Mouse (Mus musculus): ENCODE results near the gene Klhl26. TPM values are rescaled to one million over a fixed set of nuclear protein-coding genes. Genes with fewer than 3 reads are reported as not detected.

Klhl26 gene
- polyA plus RNA-seq (2012; rRNA removed), result 20.8 and 22.8 TPM in 2 replicates

DNA sequence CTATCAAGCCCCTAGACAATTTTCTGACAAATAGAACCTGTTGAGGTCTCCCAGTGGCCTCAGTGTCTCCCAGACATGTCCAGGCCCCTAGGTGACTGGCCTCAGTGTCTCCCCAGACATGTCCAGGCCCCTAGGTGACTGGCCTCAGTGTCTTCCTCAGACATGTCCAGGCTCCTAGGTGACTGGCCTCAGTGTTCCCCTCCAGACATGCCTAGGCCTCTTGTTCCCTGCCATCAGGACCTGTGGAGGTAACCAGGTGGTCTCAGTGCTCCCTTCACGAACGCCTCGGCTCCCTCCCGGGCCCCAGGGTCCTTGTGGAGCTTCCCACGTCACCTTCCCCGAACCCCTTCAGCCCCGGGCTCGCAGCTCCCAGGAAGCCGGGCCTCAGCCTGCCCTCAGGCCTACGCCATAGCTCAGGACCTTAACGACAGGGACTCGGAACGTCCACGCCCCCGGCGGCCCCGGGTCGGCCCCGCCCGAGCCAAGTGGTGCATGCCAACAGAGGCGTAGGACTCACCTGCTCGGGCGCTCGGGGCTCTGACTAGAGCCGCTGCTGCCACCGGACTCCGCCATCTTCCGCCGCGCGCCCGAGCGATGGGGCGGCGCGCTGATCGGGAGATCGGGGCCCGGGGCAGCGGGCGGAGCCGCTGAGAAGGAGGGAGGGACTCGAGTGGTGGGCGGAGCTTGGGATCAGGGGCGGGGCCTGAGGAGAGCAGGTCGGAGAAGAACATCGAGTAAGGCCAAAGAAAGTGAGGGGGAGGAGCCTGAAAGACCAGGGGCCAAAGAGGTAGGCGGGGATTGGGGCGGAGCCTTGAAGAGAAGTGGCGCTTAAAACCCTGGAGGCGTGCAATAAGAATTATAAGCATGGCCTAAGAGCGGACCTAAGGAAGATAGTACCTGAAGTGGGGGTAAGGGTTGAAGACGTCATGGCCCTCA lies at the start of gene Klhl26:
TSS of gene Klhl26 (minus strand) at position 636 of the 936 bp plus-strand sequence.

DNA sequence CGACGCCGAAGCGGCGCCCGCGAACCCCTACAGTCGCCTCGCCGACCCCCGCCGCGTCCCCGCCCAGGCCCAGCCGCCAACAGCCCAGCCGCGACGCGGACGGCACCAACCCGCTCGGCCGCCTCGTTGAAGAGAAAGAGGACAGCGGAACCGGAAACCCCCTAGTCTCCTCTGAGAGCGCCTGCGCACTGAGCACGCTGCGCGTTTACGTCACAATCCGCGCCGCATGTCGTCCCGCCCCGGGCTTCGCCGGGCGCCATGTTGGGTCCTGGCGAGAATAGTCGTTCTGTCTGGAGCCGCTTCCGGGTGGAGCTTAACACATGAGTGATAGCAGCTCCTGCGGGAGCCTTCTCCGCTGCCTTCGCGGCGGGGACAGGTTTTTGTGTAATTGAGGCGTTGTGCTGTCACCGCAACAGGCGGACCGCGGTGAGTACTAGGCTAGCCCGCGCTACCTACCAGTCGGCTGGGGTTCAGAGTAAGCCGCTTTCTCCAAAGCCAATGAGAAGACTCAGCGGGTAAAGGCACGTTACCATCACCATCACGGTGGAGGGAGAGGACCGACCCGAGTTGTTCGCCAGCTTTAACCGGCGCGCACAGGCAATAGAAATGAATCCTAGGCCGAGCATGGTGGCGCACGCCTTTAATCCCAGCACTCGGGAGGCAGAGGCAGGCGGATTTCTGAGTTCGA lies 33.6 kb upstream of the Klhl26 start, which contains the start of gene Uba52:
TSS of gene Uba52 (minus strand) at position 574 of the 688 bp plus-strand sequence.

DNA sequence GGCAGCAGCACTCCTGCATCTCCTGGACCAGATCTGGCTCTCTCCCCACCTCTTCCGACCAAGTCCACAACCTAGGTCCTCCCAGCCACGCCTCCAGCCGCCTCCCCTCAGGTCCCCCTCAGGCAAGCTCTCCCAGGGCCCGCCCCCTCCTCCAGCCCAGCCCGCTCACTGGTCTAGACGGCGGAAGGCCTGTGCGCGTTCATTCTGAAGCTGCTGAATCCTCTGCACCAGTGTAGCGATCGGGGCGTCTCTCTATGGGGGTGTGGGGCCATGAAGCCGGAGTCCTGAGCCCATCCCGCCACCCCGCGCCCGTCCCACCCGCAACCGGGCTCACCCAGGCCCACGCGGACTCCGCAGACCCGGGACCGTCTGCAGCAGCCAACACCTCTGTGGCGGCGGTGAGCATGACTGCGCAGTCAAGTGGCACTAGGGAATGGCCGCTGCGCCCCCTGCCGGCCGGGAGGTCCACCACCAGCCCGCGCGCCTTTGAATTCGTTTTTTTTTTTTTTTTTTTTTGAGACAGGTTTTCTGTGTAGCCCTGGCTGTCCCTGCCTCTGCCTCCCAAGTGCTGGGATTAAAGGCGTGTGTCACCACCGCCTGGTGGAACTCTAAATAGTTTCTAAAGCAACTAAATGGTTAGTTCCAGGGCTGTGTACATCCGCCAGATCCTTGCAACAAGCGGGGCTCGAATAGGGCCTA lies 29.7 kb upstream of the Klhl26 start, which contains the start of gene Rex1bd:
TSS of gene Rex1bd (minus strand) at position 425 of the 699 bp plus-strand sequence.

DNA sequence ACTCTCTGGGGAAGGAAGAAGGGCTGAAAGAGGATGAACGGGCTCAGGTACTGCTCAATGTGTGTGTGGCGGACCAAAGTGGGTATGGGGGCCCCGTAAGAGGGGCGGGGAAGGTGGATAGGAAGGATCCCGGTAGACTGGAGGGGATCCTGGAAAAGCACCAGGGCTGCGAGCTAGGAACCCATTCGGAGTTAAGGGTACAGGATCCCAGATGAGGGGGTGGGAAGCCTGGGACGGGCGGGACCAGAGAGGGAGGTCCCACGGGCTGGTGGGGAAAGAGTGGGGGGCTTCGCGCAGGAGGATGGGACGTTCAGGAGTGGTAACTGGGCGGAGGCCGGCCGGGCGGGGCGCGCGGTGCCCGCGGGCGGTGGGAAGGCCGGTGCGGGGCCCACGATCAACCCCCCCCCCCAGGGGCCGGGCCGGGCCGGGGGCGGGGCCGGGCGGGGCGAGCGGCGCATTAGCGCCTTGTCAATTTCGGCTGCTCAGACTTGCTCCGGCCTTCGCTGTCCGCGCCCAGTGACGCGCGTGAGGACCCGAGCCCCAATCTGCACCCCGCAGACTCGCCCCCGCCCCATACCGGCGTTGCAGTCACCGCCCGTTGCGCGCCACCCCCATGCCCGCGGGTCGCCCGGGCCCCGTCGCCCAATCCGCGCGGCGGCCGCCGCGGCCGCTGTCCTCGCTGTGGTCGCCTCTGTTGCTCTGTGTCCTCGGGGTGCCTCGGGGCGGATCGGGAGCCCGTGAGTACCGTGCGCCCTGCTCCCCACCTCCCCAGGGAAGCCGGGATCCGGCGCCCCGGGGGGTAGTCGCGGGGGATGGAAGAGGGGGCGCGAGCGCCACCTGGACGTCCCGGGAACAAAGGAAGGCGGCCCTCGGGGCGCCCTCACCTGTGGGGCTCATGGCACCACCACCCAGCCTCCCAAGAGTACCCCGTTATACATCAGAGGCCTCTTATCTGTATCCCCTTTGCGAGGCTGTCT lies 16.2 kb upstream of the Klhl26 start, which contains the start of gene Crlf1:
TSS of gene Crlf1 (plus strand) at position 495 of the 977 bp plus-strand sequence.

DNA sequence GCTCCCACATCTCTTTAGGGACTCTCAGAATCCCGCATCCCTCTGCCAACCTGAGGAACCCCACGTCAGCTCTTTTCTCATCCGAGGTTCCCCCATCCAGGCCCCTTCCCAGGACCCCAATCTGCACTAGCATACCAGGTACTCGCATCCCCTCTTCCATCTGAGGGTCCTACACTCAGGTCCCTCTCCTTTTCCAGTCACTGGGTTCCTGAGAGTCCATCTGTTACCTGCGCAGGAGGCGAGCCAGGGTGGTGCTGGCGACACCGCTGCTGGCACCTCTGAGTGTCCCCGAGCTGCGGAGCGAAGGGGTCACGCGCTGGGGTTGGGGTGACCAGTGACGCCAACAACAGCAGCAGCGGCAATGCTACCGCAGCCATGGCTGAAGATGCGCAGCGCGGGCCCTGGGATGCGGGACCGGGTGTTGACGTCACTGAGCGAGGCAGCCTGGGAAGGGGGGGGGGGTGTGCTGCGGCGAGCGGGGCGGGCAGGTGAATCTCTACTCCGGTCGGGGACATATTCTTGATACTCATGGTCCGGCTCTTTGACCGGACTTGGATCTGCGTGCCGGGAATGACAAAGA lies 10.3 kb upstream of the Klhl26 start, which contains the start of gene Tmem59l:
TSS of gene Tmem59l (minus strand) at position 418 of the 580 bp plus-strand sequence.

DNA sequence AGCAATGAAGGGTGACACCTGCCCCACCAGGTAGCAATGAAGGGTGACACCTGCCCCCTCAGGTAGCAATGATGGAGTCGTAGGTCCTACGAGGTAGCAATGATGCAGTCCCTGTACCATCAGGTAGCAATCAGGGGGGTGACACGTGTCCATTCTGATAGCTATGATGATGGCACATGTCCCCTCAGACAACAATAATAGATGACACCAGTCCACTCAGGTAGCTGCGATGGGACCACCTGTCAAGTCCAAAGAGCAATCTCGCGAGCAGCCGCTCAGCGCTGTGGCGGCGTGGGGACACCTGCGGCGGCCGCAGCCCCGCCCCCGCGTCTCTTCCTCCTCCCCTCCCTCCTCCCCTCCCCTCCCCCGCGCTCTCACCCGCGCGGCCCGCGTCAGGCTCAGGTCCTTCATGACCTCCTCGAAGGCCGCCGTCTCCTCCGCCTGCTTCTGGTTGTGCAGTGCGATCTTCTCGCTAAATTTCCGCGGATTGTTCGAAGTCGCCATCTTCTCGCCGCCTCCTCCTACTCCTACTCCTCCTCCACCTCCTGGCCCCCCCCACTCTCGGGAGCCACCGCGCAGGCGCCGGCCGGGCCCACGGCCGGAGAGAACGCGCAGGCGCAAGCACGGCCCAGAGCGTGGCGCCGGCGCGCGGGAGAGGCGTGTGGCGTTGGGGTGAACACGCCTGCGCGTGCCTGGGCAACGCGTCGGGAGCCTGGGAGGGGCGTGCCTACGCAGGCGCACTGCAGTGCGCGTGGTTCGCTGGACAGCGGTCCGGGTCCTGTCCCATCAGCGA lies 37.5 kb downstream of the Klhl26 start, which contains the start of gene Crtc1:
TSS of gene Crtc1 (minus strand) at position 525 of the 793 bp plus-strand sequence.

Other genes starting within 250 kb of the Klhl26 start
- gene Sugp2, start 242.7 kb downstream of the Klhl26 start, polyA plus RNA-seq (2012; rRNA removed), result 11.0 and 11.3 TPM in 2 replicates
- gene Armc6, start 242.5 kb downstream of the Klhl26 start, polyA plus RNA-seq (2012; rRNA removed), result 11.8 and 15.5 TPM in 2 replicates
- gene Homer3, start 194.1 kb downstream of the Klhl26 start, polyA plus RNA-seq (2012; rRNA removed), result 16.3 and 20.1 TPM in 2 replicates
- 27.2 and 35.4 TPM in 2 replicates for gene Ddx49, start 174.5 kb downstream of the Klhl26 start, polyA plus RNA-seq (2012; rRNA removed)
- gene Cope, start 174.4 kb downstream of the Klhl26 start, polyA plus RNA-seq (2012; rRNA removed), result 316 and 417 TPM in 2 replicates
- gene Cers1, start 161.2 kb downstream of the Klhl26 start, polyA plus RNA-seq (2012; rRNA removed), result 0.60 and 0.78 TPM in 2 replicates
- 2.0 and 2.2 TPM in 2 replicates for gene Gdf1, start 147.2 kb downstream of the Klhl26 start, polyA plus RNA-seq (2012; rRNA removed)
- gene Upf1, start 123.7 kb downstream of the Klhl26 start, polyA plus RNA-seq (2012; rRNA removed), result 19.1 and 21.6 TPM in 2 replicates
- gene Comp, start 103.4 kb downstream of the Klhl26 start, polyA plus RNA-seq (2012; rRNA removed), result 0.14 and 0.28 TPM in 2 replicates
- 9.5 and 10.2 TPM in 2 replicates for gene Crtc1, start 37.4 kb downstream of the Klhl26 start, polyA plus RNA-seq (2012; rRNA removed)
- 1.1 and 2.1 TPM in 2 replicates for gene Tmem59l, start 10.4 kb upstream of the Klhl26 start, polyA plus RNA-seq (2012; rRNA removed)
- gene Crlf1, start 16.2 kb upstream of the Klhl26 start, polyA plus RNA-seq (2012; rRNA removed), result 3.8 and 8.9 TPM in 2 replicates
- 97.6 and 155 TPM in 2 replicates for gene Rex1bd, start 29.8 kb upstream of the Klhl26 start, polyA plus RNA-seq (2012; rRNA removed)
- 632 and 635 TPM in 2 replicates for gene Uba52, start 33.8 kb upstream of the Klhl26 start, polyA plus RNA-seq (2012; rRNA removed)
- 182 and 242 TPM in 2 replicates for gene Fkbp8, start 50.8 kb upstream of the Klhl26 start, polyA plus RNA-seq (2012; rRNA removed)
- gene Kxd1, start 51.0 kb upstream of the Klhl26 start, polyA plus RNA-seq (2012; rRNA removed), result 39.8 and 46.2 TPM in 2 replicates
- 18.0 and 18.3 TPM in 2 replicates for gene Ell, start 62.5 kb upstream of the Klhl26 start, polyA plus RNA-seq (2012; rRNA removed)
- gene Isyna1, start 117.4 kb upstream of the Klhl26 start, polyA plus RNA-seq (2012; rRNA removed), result 48.7 and 85.8 TPM in 2 replicates
- 157 and 297 TPM in 2 replicates for gene Ssbp4, start 131.9 kb upstream of the Klhl26 start, polyA plus RNA-seq (2012; rRNA removed)
- 2.1 and 5.5 TPM in 2 replicates for gene Lrrc25, start 139.2 kb upstream of the Klhl26 start, polyA plus RNA-seq (2012; rRNA removed)
- 1.5 and 4.3 TPM in 2 replicates for gene Gdf15, start 155.5 kb upstream of the Klhl26 start, polyA plus RNA-seq (2012; rRNA removed)
- 6.0 and 8.1 TPM in 2 replicates for gene Pgpep1, start 183.4 kb upstream of the Klhl26 start, polyA plus RNA-seq (2012; rRNA removed)
- 43.4 and 55.5 TPM in 2 replicates for gene Lsm4, start 196.3 kb upstream of the Klhl26 start, polyA plus RNA-seq (2012; rRNA removed)
- 305 and 826 TPM in 2 replicates for gene Jund, start 222.0 kb upstream of the Klhl26 start, polyA plus RNA-seq (2012; rRNA removed)
- 0.01 and 0.06 TPM in 2 replicates for gene Iqcn, start 226.5 kb upstream of the Klhl26 start, polyA plus RNA-seq (2012; rRNA removed)
- gene Gm3336, start 241.6 kb upstream of the Klhl26 start, polyA plus RNA-seq (2012; rRNA removed), result 78.8 and 98.8 TPM in 2 replicates
- gene Pde4c, start 246.8 kb upstream of the Klhl26 start, polyA plus RNA-seq (2012; rRNA removed), result 4.4 and 8.1 TPM in 2 replicates